Mouse (Mus musculus) cortical plate, adult 2 months (tissue): ENCODE results near the gene Atp2a1.

Experiments
- CTCF ChIP-seq: fragments of 200-500 bp; IDR thresholded peaks from 2 replicates; pipeline ENCODE4 v1.5.1; 2011; ENCODE audit warnings: mild to moderate bottlenecking, control low read depth, low read length; ENCODE audit not compliant: insufficient read depth; ENCODE audit errors: extremely low read depth
- POLR2A ChIP-seq: fragments of 200-500 bp; IDR thresholded peaks from 2 replicates; pipeline ENCODE4 v1.6.1; 2011; ENCODE audit warnings: mild to moderate bottlenecking, low read length, control low read depth; ENCODE audit not compliant: insufficient read depth; ENCODE audit errors: extremely low read depth

DNA sequence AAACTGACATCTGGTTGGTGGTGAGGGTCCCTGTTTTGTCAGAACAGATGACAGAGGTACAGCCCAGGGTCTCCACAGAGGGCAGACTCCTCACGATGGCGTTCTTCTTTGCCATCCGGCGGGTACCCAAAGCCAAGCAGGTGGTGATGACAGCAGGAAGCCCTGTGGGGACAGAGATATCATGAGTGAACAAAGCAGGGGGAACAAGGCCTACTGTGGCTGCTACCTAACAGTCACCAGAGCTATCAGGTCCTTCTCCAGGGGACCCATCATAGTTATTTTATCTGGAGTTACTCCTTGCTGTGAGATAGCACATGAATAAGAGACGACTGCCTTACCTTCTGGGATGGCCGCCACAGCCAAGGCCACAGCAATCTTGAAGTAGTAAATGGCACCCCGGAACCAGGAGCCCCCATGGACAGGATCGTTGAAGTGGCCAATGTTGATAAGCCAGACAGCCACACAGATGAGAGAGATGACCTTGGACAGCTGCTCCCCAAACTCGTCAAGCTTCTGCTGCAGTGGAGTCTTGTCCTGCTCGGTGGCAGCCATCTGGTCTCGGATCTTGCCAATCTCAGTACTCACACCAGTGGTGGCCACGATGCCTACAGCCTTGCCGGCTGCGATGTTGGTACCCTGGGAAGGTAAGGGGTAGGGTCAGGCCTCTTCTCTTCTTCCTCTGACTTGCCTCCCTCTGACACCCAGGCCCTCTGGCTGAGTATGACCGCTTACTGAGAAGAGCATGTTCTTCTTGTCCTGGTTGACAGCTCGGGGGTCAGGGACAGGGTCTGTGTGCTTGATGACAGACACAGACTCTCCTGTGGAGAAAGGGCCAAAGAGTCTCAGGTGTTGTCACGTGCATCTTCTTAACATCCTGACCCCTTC is 6.3 kb downstream of the Atp2a1 start:
- TF ChIP-seq CTCF (no peak), POLR2A (no peak)
